Mouse (Mus musculus) v-Abl transformed pro-B cells (cell line): ENCODE data around the gene Zc2hc1c.
"Not testable (repeated sequence)": the region's sequence is repeated elsewhere in the genome, so short reads cannot be mapped to it uniquely, and the experiment has no call there.

Source experiments
- in situ Hi-C, 2 experiments: fragments of 400-800 bp; cut with MboI; formaldehyde crosslinking; loops; one replicate each; pipeline ENCODE4 v1.15.1; 2025; ENCODE audit not compliant: unreplicated experiment in 2 of 2

Gene Zc2hc1c

DNA sequence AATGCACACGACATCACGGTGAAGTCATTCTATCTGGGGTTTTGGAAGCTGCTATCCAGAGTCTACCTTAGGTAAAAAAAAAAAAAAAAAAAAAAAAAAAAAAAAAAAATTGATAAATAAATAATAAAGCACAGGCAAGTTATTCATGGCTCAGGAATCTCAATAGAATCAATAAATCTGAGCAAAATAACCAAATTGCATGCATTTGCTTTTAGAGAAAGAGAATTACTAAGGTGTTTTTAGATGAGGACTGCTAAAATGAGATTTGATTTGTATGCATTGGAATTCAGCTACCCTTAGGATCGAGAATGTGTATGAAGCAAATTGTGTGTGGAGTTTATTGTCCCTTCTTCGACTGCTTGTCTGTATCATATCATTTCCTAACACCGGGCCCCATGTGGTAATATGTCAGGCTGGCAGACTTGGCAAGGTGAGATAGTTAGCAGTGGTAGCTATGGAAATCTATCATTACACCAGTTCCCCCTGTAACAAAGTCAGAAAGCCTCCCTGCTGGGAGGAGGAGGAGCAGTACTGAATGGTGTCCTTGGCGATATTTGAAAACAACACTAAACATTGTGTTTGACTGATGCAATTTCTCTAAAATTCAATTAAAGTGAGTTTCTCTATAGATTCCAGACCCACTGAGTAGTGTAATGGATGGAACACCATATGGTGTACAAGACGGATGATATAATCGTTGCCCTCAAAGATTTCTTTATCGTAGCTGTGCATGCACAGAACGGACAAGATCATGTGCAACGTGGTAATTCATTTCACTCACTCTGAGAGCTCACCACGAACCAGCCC is 7.3 kb upstream of the Zc2hc1c start:
- in situ Hi-C loops = no loop called here

DNA sequence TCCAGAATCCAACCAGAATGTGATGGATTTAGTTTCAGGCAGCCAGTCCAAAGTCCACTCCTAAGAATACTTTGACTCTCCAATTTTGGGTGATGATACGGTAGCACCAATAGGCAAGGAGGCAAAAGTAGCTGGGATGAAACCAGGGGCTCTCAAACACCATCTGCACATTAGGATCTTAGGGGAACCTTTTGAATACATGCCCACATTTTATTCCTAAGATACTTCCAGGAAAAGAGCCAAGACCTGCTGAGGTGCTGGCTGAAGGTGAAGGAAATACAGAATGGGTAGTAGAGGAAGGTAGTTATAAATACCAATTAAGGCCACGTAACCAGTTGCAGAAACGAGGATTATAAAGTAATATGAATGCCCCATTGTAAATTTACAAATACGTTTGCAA is 6.6 kb upstream of the Zc2hc1c start:
- in situ Hi-C loops = not testable (repeated sequence)

DNA sequence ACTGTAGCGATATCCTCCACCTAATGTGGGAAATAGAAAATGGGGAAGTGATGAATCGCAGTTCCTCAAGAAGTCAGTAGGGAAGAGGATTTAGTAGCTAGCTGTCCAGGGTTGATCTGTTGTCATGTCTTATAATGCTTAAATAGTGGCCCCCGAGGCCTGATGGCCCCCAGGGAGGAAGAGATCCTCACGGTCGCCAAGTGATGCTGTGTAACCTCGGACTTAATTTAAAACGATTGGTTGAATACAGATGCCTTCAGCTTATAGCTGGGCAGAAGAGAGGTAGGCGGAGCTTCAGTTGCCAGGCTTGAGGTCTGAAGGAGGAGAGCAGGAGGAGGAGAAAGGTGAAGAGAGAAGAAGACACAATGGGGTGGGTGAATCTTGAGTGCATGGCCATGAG is 4.1 kb upstream of the Zc2hc1c start:
- in situ Hi-C loops = no loop called here

- in situ Hi-C loops = loop anchor here (5.0 kb wide), 2 partner anchors 113 to 118 kb away; no protein-coding TSS in a partner anchor
Observed at GRCm38 (mm10) chr12:85284996-85285395, 3.4 kb upstream of the Zc2hc1c start.

DNA sequence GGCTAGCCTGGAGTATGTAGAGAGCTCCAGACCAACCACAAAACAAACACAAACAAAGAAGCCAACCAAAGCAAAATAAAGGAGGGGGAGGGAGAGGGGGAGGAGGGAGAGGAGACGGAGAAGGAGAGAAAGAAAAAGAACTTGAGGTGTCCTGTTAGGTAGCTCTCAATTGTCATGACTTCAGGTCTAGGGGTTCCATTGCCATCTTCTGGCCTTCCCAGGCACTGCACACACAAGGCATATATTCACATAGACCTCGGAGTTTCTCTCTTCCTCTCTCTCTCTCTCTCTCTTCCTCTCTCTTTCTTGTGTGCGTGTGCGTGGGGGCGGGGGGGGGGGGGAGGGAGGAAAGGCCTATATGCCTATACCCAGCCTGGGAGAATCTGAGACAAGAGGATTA is 1.4 kb upstream of the Zc2hc1c start:
- in situ Hi-C loops = loop anchor here (5.0 kb wide), 2 partner anchors 115 to 120 kb away; no protein-coding TSS in a partner anchor

GRCm38 (mm10) chr12:85287809-85288485 is 444 bp upstream of the Zc2hc1c start, which contains the start of gene Acyp1:
Gene Acyp1, minus strand, starts transcription at chr12:85288438.
- in situ Hi-C loops = loop anchor here (5.0 kb wide), 2 partner anchors 116 to 121 kb away; no protein-coding TSS in a partner anchor

DNA sequence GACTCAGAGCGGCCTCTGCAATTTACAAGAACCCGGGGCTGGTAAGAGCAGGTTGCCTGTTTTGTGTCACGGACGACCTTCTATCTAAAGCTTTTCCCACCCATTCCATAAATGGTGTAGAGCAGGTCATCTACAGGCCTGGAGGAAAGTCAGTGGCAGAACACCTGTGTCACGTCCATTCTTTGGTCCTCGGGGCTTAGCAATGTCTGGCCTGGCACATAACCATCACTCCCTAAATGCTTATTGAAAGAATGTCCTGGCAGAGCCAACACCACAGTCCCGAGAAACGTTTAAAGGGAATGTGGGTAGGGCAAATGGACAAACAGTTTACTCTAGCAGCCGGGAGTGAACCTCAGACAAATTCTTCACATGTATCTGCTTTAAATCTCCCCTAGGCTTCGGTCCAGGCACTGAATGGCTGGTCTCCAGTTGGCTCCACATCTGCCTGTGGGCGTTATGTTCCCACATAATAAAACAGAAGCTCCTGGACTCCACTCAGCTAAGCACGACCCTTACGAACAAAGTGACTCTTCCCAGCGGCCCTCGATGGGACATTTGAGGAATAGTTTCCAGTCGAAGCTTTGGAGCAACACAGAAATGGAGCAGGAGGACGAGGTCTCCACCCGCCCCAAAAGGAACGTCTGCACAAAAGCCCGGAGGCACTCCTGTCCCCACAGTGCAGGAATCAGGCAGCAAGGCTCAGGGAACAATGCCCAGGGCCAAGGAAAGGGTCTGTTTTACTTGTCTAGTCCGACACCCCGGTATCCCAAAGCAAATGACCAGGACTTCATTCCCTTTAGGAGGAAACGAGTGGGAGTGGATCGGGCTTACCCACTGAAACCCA is 988 bp downstream of the Zc2hc1c start:
- in situ Hi-C loops = loop anchor here (5.0 kb wide), 2 partner anchors 117 to 122 kb away; no protein-coding TSS in a partner anchor

DNA sequence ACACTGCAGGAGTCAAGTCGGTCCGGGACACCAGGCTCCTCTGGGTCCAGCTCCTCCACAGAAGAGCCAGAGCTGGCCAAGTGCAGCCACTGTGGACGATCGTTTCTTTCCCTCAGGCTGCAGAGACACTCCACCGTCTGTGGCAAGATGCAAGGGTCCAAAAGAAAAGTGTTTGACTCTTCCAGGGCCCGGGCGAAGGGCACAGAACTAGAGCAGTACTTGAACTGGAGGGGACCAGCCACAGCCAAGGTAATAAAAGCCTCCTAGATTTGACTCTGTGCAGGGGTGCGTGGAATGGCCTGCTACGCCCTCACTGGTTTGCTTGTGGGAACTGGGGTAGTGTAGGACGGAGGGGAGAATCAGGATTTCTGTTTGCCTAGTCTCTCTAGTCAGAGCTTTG is 2.2 kb downstream of the Zc2hc1c start:
- in situ Hi-C loops = loop anchor here in 1 of 2 experiments (10.0 kb wide), 1 partner anchor 206 kb away; no protein-coding TSS in a partner anchor

DNA sequence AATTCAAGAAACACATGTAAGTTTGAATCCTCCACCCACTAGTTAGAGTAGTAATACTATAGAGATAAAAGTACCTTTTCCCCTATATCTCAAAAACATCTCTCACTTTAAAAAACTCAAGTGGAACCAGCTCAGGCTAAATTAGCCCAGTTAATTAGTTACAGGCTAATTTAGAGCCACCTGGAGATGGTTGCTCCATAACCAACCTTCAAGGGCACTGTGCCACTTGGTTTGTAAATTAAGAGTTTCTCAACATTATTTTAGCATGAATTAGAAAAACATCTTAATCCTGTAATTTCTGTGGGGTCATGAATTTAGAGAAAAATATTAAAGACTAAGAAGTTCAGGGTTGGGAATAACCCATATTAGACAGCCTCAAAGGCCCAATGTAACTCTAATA is 3.1 kb downstream of the Zc2hc1c start:
- in situ Hi-C loops = loop anchor here in 1 of 2 experiments (10.0 kb wide), 1 partner anchor 207 kb away; no protein-coding TSS in a partner anchor

DNA sequence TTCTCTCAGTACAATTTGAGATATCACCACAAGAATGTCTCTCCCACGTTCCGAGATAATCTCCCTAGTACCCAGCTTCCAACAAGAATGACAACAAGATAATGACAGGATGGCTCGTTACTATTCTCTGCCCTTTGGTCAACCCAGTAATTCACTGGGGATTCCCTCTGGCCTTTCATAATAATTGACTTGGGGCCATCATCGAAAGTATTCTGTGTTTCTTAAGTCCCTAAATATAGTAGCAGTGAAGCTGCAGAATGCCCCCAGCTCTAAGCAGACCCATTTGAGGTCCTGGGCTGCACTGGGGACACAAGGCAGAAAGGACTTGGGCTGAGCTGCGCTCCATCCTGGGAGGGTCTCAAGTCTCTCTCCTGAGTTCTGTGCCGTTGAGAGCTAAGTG is 3.9 kb downstream of the Zc2hc1c start:
- in situ Hi-C loops = loop anchor here in 1 of 2 experiments (10.0 kb wide), 1 partner anchor 207 kb away; no protein-coding TSS in a partner anchor

DNA sequence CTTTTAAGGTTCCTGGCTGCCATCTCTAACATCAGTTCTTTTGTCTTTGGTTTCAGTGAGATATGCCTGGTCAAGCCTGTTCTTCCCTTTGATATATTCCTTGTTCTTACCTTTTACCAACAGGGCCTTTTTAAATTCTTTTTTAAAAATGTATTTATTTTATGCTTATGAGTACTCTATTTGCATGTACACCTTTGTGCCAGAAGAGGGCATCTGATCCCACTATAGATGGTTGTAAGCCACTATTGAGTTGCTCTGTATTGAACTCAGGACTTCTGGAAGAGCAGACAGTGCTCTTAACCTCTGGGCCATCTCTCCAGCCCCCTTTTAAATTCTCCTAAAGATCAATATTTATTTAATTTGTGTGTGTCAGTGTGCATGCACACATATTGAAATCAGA is 4.5 kb downstream of the Zc2hc1c start:
- in situ Hi-C loops = loop anchor here in 1 of 2 experiments (10.0 kb wide), 1 partner anchor 208 kb away; no protein-coding TSS in a partner anchor

GRCm38 (mm10) chr12:85295506-85295905 is 7.1 kb downstream of the Zc2hc1c start:
- in situ Hi-C loops = loop anchor here in 1 of 2 experiments (10.0 kb wide), 1 partner anchor 211 kb away; no protein-coding TSS in a partner anchor

- in situ Hi-C loops = loop anchor here in 1 of 2 experiments (10.0 kb wide), 1 partner anchor 212 kb away; no protein-coding TSS in a partner anchor
Observed at GRCm38 (mm10) chr12:85296915-85297314, 8.5 kb downstream of the Zc2hc1c start.

DNA sequence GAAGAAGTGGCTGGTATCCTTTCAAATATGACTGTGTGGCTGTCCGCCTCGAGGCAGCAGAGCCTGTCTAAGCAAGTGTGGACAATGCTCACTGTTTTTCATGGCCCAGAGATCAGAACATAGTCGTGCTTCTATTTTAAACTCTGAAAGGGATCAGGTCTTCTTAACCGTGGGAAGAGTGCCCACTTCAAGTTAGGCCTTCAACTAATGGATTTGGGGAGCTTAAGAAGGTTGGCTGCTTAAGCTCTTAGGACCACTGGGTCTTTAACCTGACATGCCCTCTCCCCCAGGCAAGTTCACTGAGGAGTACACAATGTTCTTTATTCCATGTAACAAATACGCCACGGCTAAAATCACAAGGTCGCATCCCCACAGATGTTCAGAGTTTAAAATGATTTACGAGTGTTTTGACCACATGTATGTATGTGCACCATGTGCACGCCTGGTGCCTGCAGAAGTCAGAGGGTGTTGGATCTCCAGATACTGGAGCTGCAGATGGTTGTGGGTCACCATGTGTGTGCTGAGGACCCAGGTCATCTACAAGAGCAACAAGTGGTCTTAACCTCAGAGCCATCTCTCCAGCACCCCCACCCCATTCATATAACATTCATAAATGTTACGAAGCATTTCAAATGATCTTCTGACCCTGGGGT is 9.1 kb downstream of the Zc2hc1c start:
- in situ Hi-C loops = loop anchor here in 1 of 2 experiments (10.0 kb wide), 1 partner anchor 213 kb away; no protein-coding TSS in a partner anchor

DNA sequence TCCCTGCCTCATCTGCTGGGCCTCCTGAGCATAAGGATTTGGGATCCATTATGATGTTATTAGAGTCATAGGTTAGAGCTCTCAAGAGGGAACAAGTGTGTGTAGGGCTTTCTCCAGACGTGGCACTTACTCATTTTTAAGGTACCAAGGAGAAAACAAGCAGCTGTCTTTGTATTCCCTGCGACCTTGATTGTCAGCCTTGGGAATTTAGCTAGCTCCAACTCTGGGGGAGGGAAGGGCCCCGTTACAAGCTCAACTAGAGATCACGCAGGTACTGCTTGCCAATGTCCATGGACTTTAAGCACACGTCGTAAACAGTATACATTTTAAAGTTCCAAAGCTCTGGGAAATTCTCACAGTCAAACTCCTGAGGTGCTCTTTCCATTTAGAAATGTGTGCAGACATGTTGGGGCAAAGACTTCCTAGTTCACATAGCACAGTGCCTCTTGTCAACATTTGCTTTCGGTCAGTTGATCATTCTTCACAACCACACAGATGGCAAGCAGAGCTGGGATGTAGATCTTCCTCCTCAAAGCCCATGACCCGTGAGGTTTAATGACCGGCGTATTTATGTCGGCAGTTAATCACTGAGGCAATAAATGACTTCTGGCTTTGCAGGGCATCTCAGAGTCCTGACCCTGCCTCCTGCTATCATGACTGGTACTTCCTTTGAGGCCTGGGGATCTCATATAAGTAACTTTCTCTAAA is 9.9 kb downstream of the Zc2hc1c start:
- in situ Hi-C loops = loop anchor here in 1 of 2 experiments (10.0 kb wide), 1 partner anchor 213 kb away; no protein-coding TSS in a partner anchor

DNA sequence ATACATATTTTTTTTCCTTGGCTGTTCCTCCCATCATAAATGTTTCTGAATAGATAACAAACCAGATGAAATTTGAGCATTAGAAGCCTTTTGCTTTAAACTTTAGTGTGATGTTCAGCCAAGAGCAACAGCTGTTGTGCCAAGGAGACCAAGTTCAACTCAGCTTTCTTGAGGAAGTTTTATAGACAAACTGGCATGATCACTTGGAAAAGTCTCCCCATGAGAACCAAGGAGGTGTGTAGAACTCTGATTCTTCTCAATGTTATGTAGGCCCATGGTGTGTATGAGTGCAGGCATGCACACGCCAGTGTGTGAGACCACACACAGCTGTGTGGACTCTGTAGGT is 10.4 kb downstream of the Zc2hc1c start:
- in situ Hi-C loops = loop anchor here in 1 of 2 experiments (10.0 kb wide), 1 partner anchor 214 kb away; no protein-coding TSS in a partner anchor

DNA sequence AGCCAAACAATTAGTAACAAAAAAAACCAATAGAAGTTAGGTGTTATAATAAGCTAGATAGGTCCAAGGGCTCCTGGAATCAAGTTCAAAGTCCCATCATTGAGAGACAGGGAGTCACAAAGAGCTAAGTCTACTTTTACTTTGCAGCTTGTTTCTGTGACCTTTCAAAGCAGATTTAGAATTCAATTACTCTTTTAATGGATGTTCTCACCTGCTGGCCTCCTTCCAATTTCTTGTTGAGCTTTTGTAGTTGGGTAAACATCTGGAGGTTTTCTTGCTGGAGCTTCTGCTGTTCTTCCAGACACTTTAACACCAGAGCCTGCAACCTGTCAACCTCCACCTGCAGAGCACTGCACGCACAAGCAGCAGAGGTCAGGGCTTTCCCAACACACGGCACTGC is 14.9 kb downstream of the Zc2hc1c start:
- in situ Hi-C loops = loop anchor here (10.0 to 25.0 kb wide), 5 partner anchors 158 to 666 kb away; partner anchors contain the start of genes Isca2 (in 1 of the 2), Npc2 (in 1 of the 2) and Vrtn (in 1 of the 2)

DNA sequence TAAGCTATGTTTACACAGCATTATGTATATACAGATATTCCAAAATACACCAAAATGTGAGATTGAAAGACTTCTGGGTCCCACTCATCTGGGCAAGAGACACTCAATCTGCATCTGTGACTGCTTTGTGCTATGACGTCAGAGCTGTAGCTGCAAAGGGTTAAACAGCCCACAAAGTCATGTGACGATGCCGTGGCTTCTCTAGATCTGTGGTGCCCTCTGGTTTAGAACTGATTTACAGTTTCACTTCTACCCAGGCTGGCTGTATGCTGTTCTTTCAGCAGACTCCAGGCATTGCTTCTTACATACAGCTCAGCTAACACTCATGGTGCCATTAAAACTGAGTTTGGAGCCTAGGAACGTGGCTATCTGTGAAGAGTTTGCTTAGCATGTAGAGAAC is 16.3 kb downstream of the Zc2hc1c start:
- in situ Hi-C loops = loop anchor here (10.0 to 25.0 kb wide), 5 partner anchors 160 to 667 kb away; partner anchors contain the start of genes Isca2 (in 1 of the 2), Npc2 (in 1 of the 2) and Vrtn (in 1 of the 2)
